Mouse (Mus musculus): ENCODE measurements at regions not wholly inside any gene's neighbourhood (a gene's known extent, or its start where the extent isn't known, plus 50 kb on each side); places are given as distances from the start of the nearest gene placed in this dataset.

GRCm38 (mm10) chr1:92749475-92749874 is 82.0 kb upstream of the Gpc1 start:
- no peak for TF ChIP-seq POLR2A (IDR thresholded peaks at IDR 0.05; ENCODE audit: low read depth, low read length)
- no peak for TF ChIP-seq CTCF (IDR thresholded peaks at IDR 0.05; ENCODE audit: extremely low read depth, insufficient read depth, insufficient read length, insufficient replicate concordance)
